Mouse (Mus musculus) embryonic facial prominence, embryonic 11.5 days (tissue): Measurements from ENCODE around the gene Lingo1. TPM values are rescaled to one million over a fixed set of nuclear protein-coding genes. Genes with fewer than 3 reads are reported as not detected.

ENCODE experiments used
- ATAC-seq: fragments of 200-750 bp; cut with Nextera tagmentation; replicated peaks from 2 replicates; pipeline ENCODE4 v1.8.0; 2017; ENCODE audit warnings: low read depth; ENCODE audit not compliant: insufficient number of reproducible peaks, low FRiP score, low TSS enrichment
- DNase-seq: peaks from one replicate; pipeline ENCODE4 v3.0.0-alpha.2; 2015; ENCODE audit warnings: low spot score
- H3K27ac ChIP-seq: fragments of 300-500 bp; sonication (generic); replicated peaks from 2 replicates; pipeline ENCODE4 v1.5.1; 2014; ENCODE audit warnings: mild to moderate bottlenecking, low read depth, low read length, control low read depth
- H3K27me3 ChIP-seq: fragments of 300-500 bp; sonication (generic); 2 replicates; pipeline ENCODE4 v1.6.1; 2014; ENCODE audit warnings: mild to moderate bottlenecking, low read length, moderate library complexity, mixed read lengths; ENCODE audit not compliant: control insufficient read depth, insufficient read depth
- H3K36me3 ChIP-seq: fragments of 300-500 bp; sonication (generic); replicated peaks from 2 replicates; pipeline ENCODE4 v1.6.1; 2014; ENCODE audit warnings: low read depth, mild to moderate bottlenecking, low read length, moderate library complexity, mixed read lengths; ENCODE audit not compliant: control insufficient read depth, insufficient read depth
- H3K4me1 ChIP-seq: fragments of 300-500 bp; sonication (generic); 2 replicates; pipeline ENCODE4 v1.6.1; 2014; ENCODE audit warnings: low read length, mixed read lengths; ENCODE audit not compliant: control insufficient read depth, insufficient read depth
- H3K4me2 ChIP-seq: fragments of 300-500 bp; sonication (generic); 2 replicates; pipeline ENCODE4 v1.6.1; 2014; ENCODE audit warnings: low read depth, mild to moderate bottlenecking, control low read depth, low read length, moderate library complexity
- H3K4me3 ChIP-seq: fragments of 300-500 bp; sonication (generic); 2 replicates; pipeline ENCODE4 v1.5.1; 2014; ENCODE audit warnings: low read depth, low read length, control low read depth
- H3K9ac ChIP-seq: fragments of 300-500 bp; sonication (generic); replicated peaks from 2 replicates; pipeline ENCODE4 v1.6.1; 2014; ENCODE audit warnings: mild to moderate bottlenecking, control low read depth, low read length
- H3K9me3 ChIP-seq: fragments of 300-500 bp; sonication (generic); replicated peaks from 2 replicates; pipeline ENCODE4 v1.6.1; 2016; ENCODE audit warnings: mild to moderate bottlenecking, low read length, inconsistent platforms, mixed read lengths; ENCODE audit not compliant: control insufficient read depth
- WGBS: fragments of 180-500 bp; shearing (Covaris S2); extraction: QIAGEN DNeasy Blood & Tissue Kit; methylation state at CpG from one replicate; pipeline ENCODE4 v1.1.7; 2014; 5-methylcytosine and 5-hydroxymethylcytosine counted together
- polyA plus RNA-seq: library from polyadenylated mRNA; unstranded; fragments of >200 nt; fragmentation: Nextera tagmentation; extraction: Ambion mirVana; gene quantifications from 2 replicates; pipeline ENCODE4 v1.2.1, GENCODE M21; 2014

Lingo1 gene
- polyA plus RNA-seq, 1 experiment from 2014 or later: 3.9 TPM

DNA sequence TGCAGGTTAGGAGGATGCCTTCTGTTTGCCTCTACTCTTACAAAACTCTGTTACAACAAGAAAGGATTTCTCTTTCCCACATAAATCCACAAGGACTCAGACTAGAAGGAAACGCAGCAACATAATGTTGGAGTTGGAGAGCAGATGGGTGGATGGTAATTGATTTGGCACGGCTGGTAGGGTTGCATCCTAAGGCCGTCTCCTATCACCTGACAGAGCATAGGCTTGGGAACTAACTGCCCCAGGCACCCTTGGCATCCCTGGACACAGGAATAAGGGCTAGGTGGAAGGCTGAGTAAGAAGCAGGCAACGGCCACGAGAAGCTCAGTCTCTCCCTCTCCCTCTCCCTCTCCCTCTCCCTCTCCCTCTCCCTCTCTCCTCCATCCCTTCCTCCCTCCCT is 48.2 kb downstream of the Lingo1 start:
- H3K27ac ChIP-seq: no peak overlapping the region
- H3K36me3 ChIP-seq: no peaks in the 10 kb centered on the region
- no peak for ATAC-seq
- H3K9me3 ChIP-seq: no peaks in the 10 kb centered on the region
- H3K27me3 ChIP-seq: no peaks in the 10 kb centered on the region
- H3K4me2 ChIP-seq: no peak overlapping the region
- no peak for DNase-seq
- 54% methylated on average over 5 of the region's 5 CpGs for WGBS
- no peak overlapping the region for H3K9ac ChIP-seq
- no peaks in the 10 kb centered on the region for H3K4me1 ChIP-seq
- H3K4me3 ChIP-seq: no peak overlapping the region

GRCm38 (mm10) chr9:56746926-56747294 is 49.4 kb downstream of the Lingo1 start:
- no peaks in the 10 kb centered on the region for H3K36me3 ChIP-seq
- no peaks in the 10 kb centered on the region for H3K9me3 ChIP-seq
- no peak overlapping the region for H3K9ac ChIP-seq
- no peak for DNase-seq
- ATAC-seq: no peak
- WGBS: 59% methylated on average over 4 of the region's 4 CpGs
- H3K4me3 ChIP-seq: no peak overlapping the region
- H3K27ac ChIP-seq: no peak overlapping the region
- H3K4me1 ChIP-seq: no peaks in the 10 kb centered on the region
- H3K27me3 ChIP-seq: no peaks in the 10 kb centered on the region
- H3K4me2 ChIP-seq: no peak overlapping the region

DNA sequence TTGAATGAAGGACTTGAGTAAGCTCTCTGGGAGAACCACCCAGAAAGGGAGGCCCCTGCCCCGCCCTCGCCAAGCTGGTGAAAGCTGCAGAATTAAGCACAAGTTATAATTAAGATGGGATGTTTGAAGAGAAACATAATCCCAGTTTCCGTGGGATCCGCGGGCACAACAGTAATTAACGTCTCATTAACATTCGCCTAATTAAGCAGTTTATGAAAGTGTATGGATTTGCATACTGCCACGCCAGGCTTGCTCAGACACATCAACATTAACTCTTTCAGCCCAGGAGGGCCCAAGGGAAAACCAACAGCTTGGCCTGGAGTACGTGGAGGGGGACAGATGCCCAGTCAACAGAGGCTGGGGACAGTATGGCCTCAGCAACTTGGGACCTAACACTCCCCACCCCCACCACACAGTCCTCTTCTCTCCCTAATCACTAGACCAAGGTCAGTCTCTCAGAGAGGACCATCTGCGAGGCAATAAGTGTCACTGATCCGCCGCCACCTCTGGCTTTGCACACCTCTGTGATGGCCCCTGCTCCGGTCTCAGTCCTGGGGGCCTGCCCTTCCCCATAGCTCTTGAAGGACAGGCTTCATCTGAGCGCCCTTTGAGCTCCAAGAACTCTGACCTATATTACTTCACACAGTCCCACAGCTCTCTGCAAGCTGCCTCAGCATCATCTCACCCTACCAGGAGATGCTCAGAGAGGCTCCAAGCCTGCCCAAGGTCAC is 49.9 kb downstream of the Lingo1 start:
- H3K36me3 ChIP-seq: no peaks in the 10 kb centered on the region
- DNase-seq (no peak), ATAC-seq (no peak)
- no peaks in the 10 kb centered on the region for H3K9me3 ChIP-seq
- no peak overlapping the region for H3K4me2 ChIP-seq
- no peak overlapping the region for H3K27ac ChIP-seq
- no peak overlapping the region for H3K9ac ChIP-seq
- 73% methylated on average over 14 of the region's 14 CpGs for WGBS
- H3K4me3 ChIP-seq: no peak overlapping the region
- no peaks in the 10 kb centered on the region for H3K4me1 ChIP-seq
- no peaks in the 10 kb centered on the region for H3K27me3 ChIP-seq

DNA sequence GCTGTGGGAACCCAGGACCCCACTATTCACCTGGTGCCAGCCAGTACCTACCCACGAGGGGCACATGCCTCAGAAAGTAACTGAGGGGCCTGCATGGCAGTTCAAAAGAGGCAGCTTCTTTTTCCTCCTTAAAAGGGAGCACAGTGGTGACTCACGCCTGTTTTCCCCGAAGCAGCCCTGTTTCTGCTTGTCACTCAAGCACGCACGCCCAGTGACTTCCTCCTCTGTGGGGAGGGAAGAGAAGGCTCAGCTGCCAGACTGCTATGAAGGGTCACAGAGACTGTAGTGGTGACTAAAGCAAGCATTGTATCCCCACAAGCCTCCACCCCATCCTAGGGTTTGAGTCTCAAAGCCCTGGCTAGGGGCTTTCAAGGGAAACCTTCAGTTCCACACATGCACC is 51.9 kb downstream of the Lingo1 start:
- no peaks in the 10 kb centered on the region for H3K4me1 ChIP-seq
- no peaks in the 10 kb centered on the region for H3K9me3 ChIP-seq
- ATAC-seq (no peak), DNase-seq (no peak)
- H3K4me2 ChIP-seq: no peak overlapping the region
- no peak overlapping the region for H3K4me3 ChIP-seq
- 43% methylated on average over 5 of the region's 5 CpGs for WGBS
- H3K36me3 ChIP-seq: no peaks in the 10 kb centered on the region
- no peaks in the 10 kb centered on the region for H3K27me3 ChIP-seq
- H3K27ac ChIP-seq: no peak overlapping the region
- H3K9ac ChIP-seq: no peak overlapping the region

GRCm38 (mm10) chr9:56739181-56739737 is 57.0 kb downstream of the Lingo1 start:
- WGBS: 71% methylated on average over 5 of the region's 5 CpGs

DNA sequence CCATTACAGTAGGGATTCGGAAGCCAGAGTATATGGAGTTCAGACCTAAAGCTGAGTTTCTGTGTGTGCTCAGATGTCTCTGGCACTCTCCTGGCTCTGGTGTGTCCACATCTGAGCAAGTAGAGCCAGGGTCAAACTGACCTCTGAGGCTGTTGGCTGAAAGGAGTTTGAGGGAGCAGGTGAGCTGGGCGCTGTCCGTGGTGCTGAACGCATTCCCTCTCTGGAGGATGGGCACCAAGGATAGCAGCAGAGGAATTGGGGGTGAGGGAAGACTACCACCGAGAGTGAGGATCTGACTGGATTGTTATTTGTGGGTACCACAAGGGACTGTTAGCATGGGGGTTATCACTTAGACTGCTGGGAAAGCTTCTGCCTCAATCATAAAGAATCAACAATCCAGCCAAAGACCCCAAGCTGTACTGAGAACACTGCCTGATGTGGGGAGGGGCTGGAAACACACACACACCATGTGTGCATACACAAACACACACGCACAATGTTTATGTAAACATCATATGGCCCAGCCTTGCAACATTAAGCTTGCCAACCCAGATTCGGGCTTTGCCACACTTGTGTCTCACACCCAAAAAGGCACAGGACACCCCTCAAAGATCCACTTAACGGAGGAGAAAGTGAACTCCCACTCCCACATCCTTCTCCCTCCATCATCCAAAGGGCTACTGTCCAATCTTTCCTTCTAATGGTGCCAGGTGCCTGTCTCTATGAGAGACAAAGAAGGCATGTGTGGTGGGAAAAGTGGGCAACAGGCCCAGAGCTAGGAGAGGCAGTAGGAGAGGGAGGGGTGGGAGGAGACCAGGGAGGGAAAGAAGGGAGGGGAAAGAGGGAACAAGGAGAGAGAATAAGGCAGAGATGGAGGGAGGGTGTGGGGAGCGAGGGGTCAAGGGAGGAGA is 57.8 kb downstream of the Lingo1 start:
- Histone ChIP-seq H3K4me3 (no peak overlapping the region), H3K27me3 (no peaks in the 10 kb centered on the region), H3K36me3 (no peaks in the 10 kb centered on the region), H3K4me1 (no peaks in the 10 kb centered on the region), H3K4me2 (no peak overlapping the region), H3K9ac (no peak overlapping the region), H3K27ac (no peak overlapping the region), H3K9me3 (no peaks in the 10 kb centered on the region)
- DNase-seq (peak; percentile 83), ATAC-seq (no peak)
- WGBS: 45% methylated on average over 9 of the region's 9 CpGs

More at GRCm38 (mm10) chr9:56739181-56739737, 57.0 kb downstream of the Lingo1 start:
- ATAC-seq (no peak), DNase-seq (no peak)
- Histone ChIP-seq H3K27ac (no peak overlapping the region), H3K27me3 (no peaks in the 10 kb centered on the region), H3K9me3 (no peaks in the 10 kb centered on the region), H3K4me2 (no peak overlapping the region), H3K36me3 (no peaks in the 10 kb centered on the region), H3K4me3 (no peak overlapping the region), H3K4me1 (no peaks in the 10 kb centered on the region), H3K9ac (no peak overlapping the region)

DNA sequence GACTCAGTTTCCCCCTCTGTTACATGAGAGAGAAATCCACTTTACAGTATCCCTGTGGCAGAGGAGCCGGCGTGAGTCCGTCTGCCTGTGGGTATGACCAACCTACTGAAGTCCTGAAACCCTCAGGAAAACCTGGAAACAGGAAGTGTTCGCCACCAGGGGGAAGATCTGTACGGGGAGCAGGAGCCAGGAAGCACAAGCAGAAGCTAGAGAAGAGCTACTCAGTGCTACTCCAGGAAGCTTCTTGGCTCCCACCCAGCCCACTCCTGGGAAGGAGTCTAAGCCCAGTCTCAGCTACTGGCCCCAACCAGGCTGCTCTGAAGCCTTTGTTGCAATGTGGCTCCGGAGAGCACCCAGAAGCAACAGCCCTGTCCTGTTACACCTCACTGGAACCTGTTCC is 61.9 kb downstream of the Lingo1 start:
- H3K27ac ChIP-seq: no peak overlapping the region
- H3K9me3 ChIP-seq: no peaks in the 10 kb centered on the region
- WGBS: 68% methylated on average over 6 of the region's 6 CpGs
- no peak overlapping the region for H3K4me3 ChIP-seq
- H3K4me2 ChIP-seq: no peak overlapping the region
- H3K9ac ChIP-seq: no peak overlapping the region
- no peaks in the 10 kb centered on the region for H3K27me3 ChIP-seq
- DNase-seq: no peak
- no peaks in the 10 kb centered on the region for H3K36me3 ChIP-seq
- no peak for ATAC-seq
- H3K4me1 ChIP-seq: no peaks in the 10 kb centered on the region

DNA sequence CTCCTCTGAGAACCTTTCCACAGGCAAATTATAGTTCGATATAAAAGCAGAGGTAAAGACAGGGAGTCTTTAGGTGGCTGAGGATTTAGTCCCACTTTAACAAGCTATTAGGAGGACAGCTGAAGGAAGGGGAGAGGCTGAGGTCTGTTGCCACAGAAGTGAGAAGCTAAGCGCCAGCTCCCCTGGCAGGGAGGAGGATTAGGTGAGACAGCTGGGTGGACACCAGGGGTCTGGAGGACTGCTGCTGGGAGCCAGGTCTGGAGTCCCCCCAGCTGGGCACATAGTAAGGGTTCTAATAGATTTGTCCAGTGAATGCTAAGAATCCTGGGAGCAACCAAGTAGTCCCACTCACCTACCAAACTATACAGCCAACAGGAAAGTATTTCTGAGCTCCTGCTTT is 65.3 kb downstream of the Lingo1 start:
- H3K9ac ChIP-seq: no peak overlapping the region
- 65% methylated on average over 2 of the region's 2 CpGs for WGBS
- H3K4me3 ChIP-seq: no peak overlapping the region
- H3K9me3 ChIP-seq: no peaks in the 10 kb centered on the region
- no peak for ATAC-seq
- H3K27me3 ChIP-seq: no peaks in the 10 kb centered on the region
- H3K36me3 ChIP-seq: no peaks in the 10 kb centered on the region
- H3K27ac ChIP-seq: no peak overlapping the region
- no peak for DNase-seq
- H3K4me1 ChIP-seq: no peaks in the 10 kb centered on the region
- H3K4me2 ChIP-seq: no peak overlapping the region
